Mouse (Mus musculus) intestine, embryonic 15.5 days (tissue): ENCODE measurements around the gene Tbx22. TPM values are rescaled to one million over a fixed set of nuclear protein-coding genes. Genes with fewer than 3 reads are reported as not detected.

ENCODE experiments used
- ATAC-seq: fragments of 200-750 bp; cut with Nextera tagmentation; 2 replicates; pipeline ENCODE4 v1.8.0; 2017; ENCODE audit warnings: moderate TSS enrichment, moderate library complexity
- H3K27ac ChIP-seq: fragments of 300-500 bp; sonication (generic); 2 replicates; pipeline ENCODE4 v1.5.1; 2015; ENCODE audit warnings: mild to moderate bottlenecking, inconsistent platforms
- H3K27me3 ChIP-seq: fragments of 300-500 bp; sonication (generic); replicated peaks from 2 replicates; pipeline ENCODE4 v1.6.1; 2015; ENCODE audit warnings: inconsistent platforms
- H3K36me3 ChIP-seq: fragments of 300-500 bp; sonication (generic); 2 replicates; pipeline ENCODE4 v1.6.1; 2015; ENCODE audit warnings: inconsistent platforms
- H3K4me1 ChIP-seq: fragments of 300-500 bp; sonication (generic); replicated peaks from 2 replicates; pipeline ENCODE4 v1.6.1; 2015; ENCODE audit warnings: inconsistent platforms
- H3K4me2 ChIP-seq: fragments of 300-500 bp; sonication (generic); replicated peaks from 2 replicates; pipeline ENCODE4 v1.6.1; 2015; ENCODE audit warnings: mild to moderate bottlenecking, inconsistent platforms
- H3K4me3 ChIP-seq: fragments of 300-500 bp; sonication (generic); replicated peaks from 2 replicates; pipeline ENCODE4 v1.5.1; 2015; ENCODE audit warnings: inconsistent platforms
- H3K9ac ChIP-seq: fragments of 300-500 bp; sonication (generic); 2 replicates; pipeline ENCODE4 v1.6.1; 2015; ENCODE audit warnings: inconsistent platforms
- H3K9me3 ChIP-seq: fragments of 300-500 bp; sonication (generic); 2 replicates; pipeline ENCODE4 v1.6.1; 2016; ENCODE audit warnings: inconsistent platforms
- WGBS: fragments of 180-500 bp; shearing (Covaris S2); methylation state at CpG from one replicate; pipeline ENCODE4 v1.1.7; 2015; 5-methylcytosine and 5-hydroxymethylcytosine counted together
- polyA plus RNA-seq: library from polyadenylated mRNA; unstranded; fragments of >200 nt; fragmentation: Nextera tagmentation; extraction: Ambion mirVana; gene quantifications from 2 replicates; pipeline ENCODE4 v1.2.1, GENCODE M21; 2015

Tbx22 gene
- not detected in 2 replicates for polyA plus RNA-seq

DNA sequence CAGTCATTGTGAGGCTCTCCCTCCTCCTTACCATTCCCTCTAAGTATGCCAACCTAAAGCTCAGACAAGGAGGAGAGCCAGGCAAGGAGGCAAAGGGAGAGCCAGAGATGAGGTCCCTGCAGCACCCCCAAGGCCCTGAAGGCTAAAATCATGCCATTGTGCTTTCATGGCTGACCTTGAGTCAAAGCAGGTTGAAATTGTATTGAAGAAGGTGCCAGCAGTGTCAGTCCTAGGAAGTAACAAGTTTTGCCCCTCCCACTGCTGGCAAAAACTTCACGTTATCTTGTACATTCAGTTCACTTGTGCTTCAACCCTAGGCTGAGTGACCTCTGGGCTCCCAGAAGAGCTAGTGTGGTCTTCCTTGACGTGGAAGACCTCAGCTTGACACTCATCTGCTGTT, at the start of gene Tbx22:
Gene Tbx22, plus strand, starts transcription at position 301 of the 400 bp plus-strand sequence.
- H3K9ac ChIP-seq: no peak within 1 kb of the TSS
- no peak within 1 kb of the TSS for H3K4me3 ChIP-seq
- no peak within 1 kb of the TSS for H3K27ac ChIP-seq
- H3K4me2 ChIP-seq: no peak within 1 kb of the TSS
- no peaks in the 10 kb centered on the region for H3K9me3 ChIP-seq
- ATAC-seq: no peak
- 58% methylated on average over 2 of the region's 2 CpGs for WGBS
- no peaks in the 10 kb centered on the region for H3K4me1 ChIP-seq
- H3K36me3 ChIP-seq: no peaks in the 10 kb centered on the region
- no peaks in the 10 kb centered on the region for H3K27me3 ChIP-seq

DNA sequence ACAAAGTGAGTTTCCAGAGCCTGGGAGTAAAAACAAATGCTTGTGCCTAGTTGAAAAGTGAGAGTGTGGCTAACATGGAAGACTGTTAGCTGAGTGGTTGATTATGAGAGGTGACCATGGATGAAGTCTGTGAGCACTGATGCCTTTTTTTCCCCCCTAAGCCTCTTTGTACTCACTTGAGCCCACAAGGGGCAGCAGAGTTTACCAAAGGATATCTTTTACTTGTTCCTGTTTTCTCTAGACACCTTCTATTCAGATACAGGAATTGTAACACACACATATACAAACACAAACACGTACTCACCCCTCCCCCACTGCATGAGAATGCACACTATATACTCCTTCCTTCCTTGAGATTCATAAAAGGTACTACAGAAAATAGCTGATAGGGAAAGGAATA, 913 bp downstream of the Tbx22 start:
- H3K4me2 ChIP-seq: no peak overlapping the region
- H3K27ac ChIP-seq: no peak overlapping the region
- no peaks in the 10 kb centered on the region for H3K36me3 ChIP-seq
- no peak for ATAC-seq
- 35% methylated on average over 1 of the region's 1 CpGs for WGBS
- no peaks in the 10 kb centered on the region for H3K4me1 ChIP-seq
- no peak overlapping the region for H3K4me3 ChIP-seq
- no peaks in the 10 kb centered on the region for H3K27me3 ChIP-seq
- H3K9ac ChIP-seq: no peak overlapping the region
- no peaks in the 10 kb centered on the region for H3K9me3 ChIP-seq

DNA sequence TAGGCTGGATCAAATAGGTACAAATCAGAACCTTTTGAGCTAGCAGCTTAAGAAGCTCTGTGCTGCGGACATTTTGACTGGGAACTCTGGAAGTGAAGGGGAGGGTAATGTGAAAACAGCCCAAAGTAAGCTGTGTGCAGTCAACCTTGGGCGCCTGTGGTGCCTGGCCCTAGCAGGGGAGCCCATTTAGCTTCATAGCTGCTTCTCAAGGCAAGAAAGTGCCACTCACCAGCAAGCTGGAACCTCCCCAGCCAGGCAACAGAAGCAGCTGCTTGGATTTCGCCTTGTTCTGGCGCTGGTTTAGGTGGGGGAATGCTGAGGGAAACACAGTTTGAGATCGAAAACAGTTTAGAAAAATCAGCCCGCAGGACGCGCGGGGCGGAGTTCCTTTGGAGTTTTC, 11.4 kb downstream of the Tbx22 start:
- peak overlapping the region; percentile 26 for H3K4me3 ChIP-seq
- 16% methylated on average over 10 of the region's 10 CpGs for WGBS

DNA sequence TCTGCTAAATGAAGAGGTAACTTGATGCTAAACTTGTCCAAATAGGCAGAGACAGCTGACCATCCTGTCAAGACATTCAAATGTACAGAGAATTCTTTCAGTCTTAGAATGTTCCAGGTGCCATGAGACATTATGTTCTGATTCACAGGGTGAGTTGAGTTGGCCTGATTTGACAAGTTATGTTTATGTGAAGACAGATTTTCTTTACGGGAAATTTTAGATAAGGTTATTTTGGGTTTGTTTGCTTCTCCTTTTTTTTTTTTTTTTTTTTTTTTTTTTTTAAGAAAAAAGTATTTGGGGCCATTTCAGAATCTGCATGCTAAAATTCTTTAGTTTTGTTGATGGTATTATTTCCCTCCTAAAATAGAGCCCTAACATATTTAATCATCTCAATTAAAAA, 40.8 kb downstream of the Tbx22 start:
- Histone ChIP-seq H3K36me3 (no peaks in the 10 kb centered on the region), H3K9me3 (no peaks in the 10 kb centered on the region), H3K4me3 (no peak overlapping the region), H3K9ac (no peak overlapping the region), H3K27ac (no peak overlapping the region), H3K27me3 (no peaks in the 10 kb centered on the region), H3K4me2 (no peak overlapping the region), H3K4me1 (no peaks in the 10 kb centered on the region)
- WGBS: 90% methylated on average over 1 of the region's 1 CpGs
- no peak for ATAC-seq

More for the DNA sequence above, 11.4 kb downstream of the Tbx22 start:
- H3K4me1 ChIP-seq: no peaks in the 10 kb centered on the region
- peak overlapping the region; percentile 51 for H3K4me2 ChIP-seq
- H3K9me3 ChIP-seq: no peaks in the 10 kb centered on the region
- ATAC-seq: no peak
- H3K9ac ChIP-seq: no peak overlapping the region
- H3K27ac ChIP-seq: no peak overlapping the region
- H3K27me3 ChIP-seq: peaks cover 12% of the 10 kb centered on the region
- no peaks in the 10 kb centered on the region for H3K36me3 ChIP-seq

DNA sequence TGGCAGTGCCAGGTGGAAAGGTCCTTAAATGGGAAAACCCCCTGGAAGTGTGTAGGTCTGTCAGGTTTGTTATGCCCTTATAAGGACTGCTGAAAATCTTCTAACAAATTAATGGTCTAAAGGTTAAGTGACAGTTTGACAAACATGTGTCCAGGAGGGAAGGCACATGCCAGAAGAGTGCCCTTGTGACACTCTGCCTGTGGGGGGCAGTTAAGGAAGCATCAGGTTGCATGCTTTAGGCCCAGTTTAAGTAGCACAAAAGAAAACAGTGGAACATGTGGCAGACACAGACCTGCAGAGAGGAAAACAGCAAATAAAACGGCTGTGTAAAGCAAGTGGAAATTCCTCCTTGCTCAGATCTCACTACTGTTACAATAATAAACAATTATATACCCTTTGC, 55.8 kb downstream of the Tbx22 start:
- H3K27ac ChIP-seq: no peak overlapping the region
- no peaks in the 10 kb centered on the region for H3K4me1 ChIP-seq
- no peaks in the 10 kb centered on the region for H3K36me3 ChIP-seq
- no peak overlapping the region for H3K9ac ChIP-seq
- no peak overlapping the region for H3K4me3 ChIP-seq
- no peak for ATAC-seq
- WGBS: 24% methylated on average over 1 of the region's 1 CpGs
- no peaks in the 10 kb centered on the region for H3K9me3 ChIP-seq
- no peaks in the 10 kb centered on the region for H3K27me3 ChIP-seq
- H3K4me2 ChIP-seq: no peak overlapping the region

Other genes with a start within 250 kb of the Tbx22 start
- gene Tent5d, start 124.6 kb downstream of the Tbx22 start, polyA plus RNA-seq: not detected in 2 replicates
- 13.5 and 14.7 TPM in 2 replicates for gene 2610002M06Rik, start 148.4 kb downstream of the Tbx22 start, polyA plus RNA-seq